Mouse (Mus musculus): ENCODE measurements around the gene Nrp2. TPM values are rescaled to one million over a fixed set of nuclear protein-coding genes. Genes with fewer than 3 reads are reported as not detected.

Nrp2 gene
- total and polyA plus RNA-seq, 3 experiments: not detected

- DNase-seq (ENCODE audit: low read depth, low spot score): no peak
- no peaks in the 10 kb centered on the region for H3K4me1 ChIP-seq (ENCODE audit: control insufficient read depth in 1 of 2, insufficient read depth in 2 of 2, low read length in 2 of 2)
- no peaks in the 10 kb centered on the region for H3K36me3 ChIP-seq (ENCODE audit: control insufficient read depth in 1 of 2, insufficient read depth in 2 of 2, low read length in 2 of 2)
- no peak overlapping the region for H3K4me3 ChIP-seq (ENCODE audit: control insufficient read depth in 1 of 2, insufficient read depth in 1 of 2, low read depth in 2 of 2, low read length in 2 of 2)
- no peak overlapping the region for H3K9ac ChIP-seq (ENCODE audit: control insufficient read depth, low read depth, low read length, poor library complexity, severe bottlenecking)
- H3K79me2 ChIP-seq (ENCODE audit: control insufficient read depth, insufficient read depth, low read length, poor library complexity): no peaks in the 10 kb centered on the region
- TF ChIP-seq ELF1 (IDR thresholded peaks at IDR 0.05; ENCODE audit: low read depth, low read length): no peak
- TF ChIP-seq TBP (IDR thresholded peaks at IDR 0.05; ENCODE audit: low read depth, low read length): no peak
- no peak for TF ChIP-seq MAZ (IDR thresholded peaks at IDR 0.05; ENCODE audit: low read depth, low read length)
- TF ChIP-seq E2F4 (IDR thresholded peaks at IDR 0.05; ENCODE audit: borderline replicate concordance, low read depth, low read length): no peak
- TF ChIP-seq MEF2A (IDR thresholded peaks at IDR 0.05; ENCODE audit: extremely low read depth, insufficient replicate concordance, low read depth, low read length, poor library complexity, severe bottlenecking): no peak
- no peak for TF ChIP-seq SMC3 (IDR thresholded peaks at IDR 0.05; ENCODE audit: low read depth, low read length)
- TF ChIP-seq ZKSCAN1 (IDR thresholded peaks at IDR 0.05; ENCODE audit: low read depth, low read length): no peak
- no peak for TF ChIP-seq RCOR1 (IDR thresholded peaks at IDR 0.05; ENCODE audit: low read depth, low read length)
- no peak for TF ChIP-seq UBTF (IDR thresholded peaks at IDR 0.05; ENCODE audit: borderline replicate concordance, insufficient read depth, low read depth, low read length)
- H3K9me3 ChIP-seq (replicated peaks; ENCODE audit: insufficient read depth, low read length): no peaks in the 10 kb centered on the region
- no peak overlapping the region for H3K27ac ChIP-seq (ENCODE audit: control insufficient read depth, low read depth, low read length)
- H3K27me3 ChIP-seq (ENCODE audit: control insufficient read depth in 1 of 2, insufficient read depth in 2 of 2, low read length in 2 of 2): no peaks in the 10 kb centered on the region
These were observed 70.8 kb downstream of the Nrp2 start for GRCm38 (mm10) chr1:62773921-62774191.

DNA sequence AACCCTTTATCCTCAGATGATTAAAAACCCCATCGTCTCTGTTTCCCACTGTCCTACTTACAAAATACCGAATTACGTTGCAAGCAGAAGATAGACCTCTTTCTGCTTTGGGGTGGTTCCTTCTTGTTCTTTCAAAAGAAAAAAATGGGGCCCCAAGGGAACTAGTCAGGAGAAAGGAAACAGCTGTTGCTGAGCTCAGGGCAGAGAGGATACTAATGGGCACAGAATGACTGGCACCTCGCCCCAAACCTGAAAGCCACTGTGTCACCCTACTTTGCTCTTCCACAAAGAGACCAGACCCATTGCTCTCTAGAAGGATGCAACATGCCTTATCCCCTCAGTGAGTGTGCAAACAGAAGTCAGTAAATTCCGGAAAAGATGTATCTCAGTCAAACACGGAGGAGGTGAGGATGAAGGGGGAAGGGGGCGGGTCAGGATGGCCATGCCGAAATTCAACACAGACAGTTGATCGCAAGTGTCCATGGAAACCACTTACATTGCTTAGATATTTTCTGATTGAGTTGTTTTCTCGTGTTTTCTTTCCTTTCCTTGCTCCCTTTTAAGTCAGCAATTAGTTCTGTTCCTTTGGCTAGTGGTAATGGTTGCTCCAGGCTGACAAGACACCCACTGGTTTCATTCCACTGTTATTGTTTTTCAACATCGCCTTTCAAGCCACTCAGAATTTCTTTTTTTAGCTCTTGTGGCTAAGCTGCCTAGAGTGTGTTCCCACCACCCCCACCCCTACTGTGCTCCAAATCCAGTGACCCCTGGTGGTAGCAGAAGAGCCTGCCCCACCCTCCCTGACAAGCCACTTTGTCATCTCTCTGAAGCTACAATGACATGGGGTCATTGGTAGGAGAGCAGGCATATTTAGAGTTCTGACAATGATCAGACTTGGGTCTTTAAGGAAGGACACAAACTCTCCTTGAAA is 71.5 kb downstream of the Nrp2 start:
- Histone ChIP-seq H3K4me3 (ENCODE audit: control insufficient read depth in 1 of 2, insufficient read depth in 1 of 2, low read depth in 2 of 2, low read length in 2 of 2) (no peak overlapping the region), H3K4me1 (ENCODE audit: control insufficient read depth in 1 of 2, insufficient read depth in 2 of 2, low read length in 2 of 2) (no peaks in the 10 kb centered on the region), H3K79me2 (ENCODE audit: control insufficient read depth, insufficient read depth, low read length, poor library complexity) (no peaks in the 10 kb centered on the region), H3K27ac (ENCODE audit: control insufficient read depth, low read depth, low read length) (no peak overlapping the region), H3K27me3 (ENCODE audit: control insufficient read depth in 1 of 2, insufficient read depth in 2 of 2, low read length in 2 of 2) (no peaks in the 10 kb centered on the region), H3K9me3 (replicated peaks; ENCODE audit: insufficient read depth, low read length) (no peaks in the 10 kb centered on the region), H3K9ac (ENCODE audit: control insufficient read depth, low read depth, low read length, poor library complexity, severe bottlenecking) (no peak overlapping the region), H3K36me3 (ENCODE audit: control insufficient read depth in 1 of 2, insufficient read depth in 2 of 2, low read length in 2 of 2) (no peaks in the 10 kb centered on the region)
- DNase-seq (ENCODE audit: low read depth, low spot score): no peak
- no peak for TF ChIP-seq MAFK (IDR thresholded peaks at IDR 0.05; ENCODE audit: borderline replicate concordance, low read depth, low read length)
- no peak for TF ChIP-seq SIN3A (IDR thresholded peaks at IDR 0.05; ENCODE audit: low read length)
- no peak for TF ChIP-seq EP300 (IDR thresholded peaks at IDR 0.05; ENCODE audit: low read depth in 1 of 2, low read length in 2 of 2)
- TF ChIP-seq MYB (IDR thresholded peaks at IDR 0.05; ENCODE audit: low read depth, low read length): no peak
- TF ChIP-seq ETS1 (IDR thresholded peaks at IDR 0.05; ENCODE audit: low read depth, low read length): no peak
- no peak for TF ChIP-seq KAT2A (conservative IDR thresholded peaks at IDR 0.05; ENCODE audit: low read depth, low read length)
- TF ChIP-seq SMC3 (IDR thresholded peaks at IDR 0.05; ENCODE audit: low read depth, low read length): no peak
- TF ChIP-seq MAX (IDR thresholded peaks at IDR 0.05; ENCODE audit: low read length): no peak
- TF ChIP-seq ZKSCAN1 (IDR thresholded peaks at IDR 0.05; ENCODE audit: low read depth, low read length): no peak
- TF ChIP-seq TAL1 (IDR thresholded peaks at IDR 0.05; ENCODE audit: low read length): no peak
- TF ChIP-seq ZC3H11A (IDR thresholded peaks at IDR 0.05; ENCODE audit: low read depth, low read length): no peak
- TF ChIP-seq TCF12 (IDR thresholded peaks at IDR 0.05; ENCODE audit: low read depth, low read length): no peak
- TF ChIP-seq ZNF384 (IDR thresholded peaks at IDR 0.05; ENCODE audit: low read depth, low read length): no peak
- no peak for TF ChIP-seq USF1 (IDR thresholded peaks at IDR 0.05; ENCODE audit: low read depth, low read length)
- TF ChIP-seq MXI1 (IDR thresholded peaks at IDR 0.05; ENCODE audit: low read depth, low read length): no peak
- no peak for TF ChIP-seq POLR2AphosphoS2 (IDR thresholded peaks at IDR 0.05; ENCODE audit: low read length)
